Mouse (Mus musculus) G1E (cell line): ENCODE results near the gene Rit1.

Experiments
- CTCF ChIP-seq: IDR thresholded peaks from 2 replicates; pipeline ENCODE4 v1.5.1; 2012; ENCODE audit warnings: low read depth, low read length, inconsistent platforms, mixed read lengths
- GATA1 ChIP-seq: IDR thresholded peaks from 2 replicates; pipeline ENCODE4 v1.6.1; 2012; ENCODE audit warnings: borderline replicate concordance, low read length, inconsistent platforms, mixed read lengths
- GATA2 ChIP-seq: IDR thresholded peaks from 2 replicates; pipeline ENCODE4 v1.6.1; 2012; ENCODE audit warnings: low read depth, low read length, inconsistent platforms, borderline replicate concordance
- TAL1 ChIP-seq: conservative IDR thresholded peaks from 2 replicates; pipeline ENCODE4 v1.6.1; 2012; ENCODE audit warnings: low read depth, low read length, inconsistent platforms, mixed read lengths

DNA sequence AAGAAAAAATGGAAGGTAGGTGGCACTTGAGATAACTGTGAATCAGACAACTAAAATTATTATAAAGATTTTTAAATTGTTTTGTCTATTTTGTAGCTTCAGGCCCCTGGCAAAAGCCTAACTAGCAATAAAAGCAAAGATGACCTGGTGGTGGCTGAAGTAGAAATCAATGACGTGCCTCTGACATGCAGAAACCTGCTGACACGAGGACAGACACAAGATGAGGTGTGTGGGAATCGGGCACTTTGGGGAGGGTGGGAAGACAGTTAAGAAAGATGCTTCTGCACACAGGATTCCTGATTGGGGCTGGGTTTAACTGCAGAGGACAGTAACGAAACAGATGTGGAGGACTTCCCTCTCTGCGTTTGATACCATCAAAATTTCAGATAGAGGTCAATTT lies 27.6 kb upstream of the Rit1 start:
- TF ChIP-seq GATA1 (no peak), CTCF (no peak), TAL1 (no peak), GATA2 (no peak)
